Mouse (Mus musculus) neural tube, embryonic 14.5 days (tissue): ENCODE measurements around the gene Nkx2-1. TPM values are rescaled to one million over a fixed set of nuclear protein-coding genes. Genes with fewer than 3 reads are reported as not detected.

Source experiments
- ATAC-seq: fragments of 200-750 bp; cut with Nextera tagmentation; 2 replicates; pipeline ENCODE4 v1.8.0; 2017; ENCODE audit warnings: low read depth, mild to moderate bottlenecking, moderate TSS enrichment, moderate library complexity
- H3K27ac ChIP-seq: fragments of 300-500 bp; sonication (generic); 2 replicates; pipeline ENCODE4 v1.5.1; 2014; ENCODE audit warnings: low read depth, mild to moderate bottlenecking, control low read depth, low read length, moderate library complexity, mixed read lengths
- H3K27me3 ChIP-seq: fragments of 300-500 bp; sonication (generic); 2 replicates; pipeline ENCODE4 v1.6.1; 2014; ENCODE audit warnings: low read length; ENCODE audit not compliant: control insufficient read depth, insufficient read depth
- H3K36me3 ChIP-seq: fragments of 300-500 bp; sonication (generic); 2 replicates; pipeline ENCODE4 v1.6.1; 2014; ENCODE audit warnings: low read length, mixed read lengths; ENCODE audit not compliant: control insufficient read depth, insufficient read depth
- H3K4me1 ChIP-seq: fragments of 300-500 bp; sonication (generic); 2 replicates; pipeline ENCODE4 v1.6.1; 2014; ENCODE audit warnings: low read length; ENCODE audit not compliant: control insufficient read depth, insufficient read depth
- H3K4me2 ChIP-seq: fragments of 300-500 bp; sonication (generic); 2 replicates; pipeline ENCODE4 v1.6.1; 2014; ENCODE audit warnings: mild to moderate bottlenecking, low read depth, low read length, control low read depth
- H3K4me3 ChIP-seq: fragments of 300-500 bp; sonication (generic); 2 replicates; pipeline ENCODE4 v1.5.1; 2014; ENCODE audit warnings: low read depth, low read length, control low read depth, mixed read lengths
- H3K9ac ChIP-seq: fragments of 300-500 bp; sonication (generic); replicated peaks from 2 replicates; pipeline ENCODE4 v1.6.1; 2014; ENCODE audit warnings: low read depth, mild to moderate bottlenecking, control low read depth, low read length, mixed read lengths
- H3K9me3 ChIP-seq: fragments of 300-500 bp; sonication (generic); 2 replicates; pipeline ENCODE4 v1.6.1; 2016; ENCODE audit warnings: low read length; ENCODE audit not compliant: control insufficient read depth
- WGBS: fragments of 180-500 bp; shearing (Covaris S2); extraction: QIAGEN DNeasy Blood & Tissue Kit; methylation state at CpG from one replicate; pipeline ENCODE4 v1.1.7; 2014; 5-methylcytosine and 5-hydroxymethylcytosine counted together
- polyA plus RNA-seq: library from polyadenylated mRNA; unstranded; fragments of >200 nt; fragmentation: Nextera tagmentation; extraction: Ambion mirVana; gene quantifications from 2 replicates; pipeline ENCODE4 v1.2.1, GENCODE M21; 2014

Gene Nkx2-1
- polyA plus RNA-seq, 1 experiment from 2014 or later: not detected

DNA sequence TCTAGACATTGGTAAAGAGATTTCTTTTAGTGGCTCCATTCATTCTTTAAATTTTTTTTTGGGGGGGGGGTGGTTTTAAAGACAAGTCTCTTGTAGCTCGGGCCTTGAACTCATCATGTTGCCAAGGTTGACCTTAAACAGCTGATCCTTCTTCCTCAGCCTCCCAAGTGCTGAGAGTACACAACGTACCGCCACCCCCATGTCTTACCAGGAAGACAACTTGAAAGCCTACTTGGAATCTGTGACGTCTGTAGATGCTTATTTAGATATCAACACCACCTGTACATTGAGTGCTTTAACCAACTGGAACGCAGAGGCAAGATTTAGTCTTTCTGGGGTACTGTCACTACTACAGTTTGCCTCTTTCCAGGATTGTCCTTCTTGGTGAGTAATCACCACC lies 21.9 kb downstream of the Nkx2-1 start:
- WGBS: 94% methylated on average over 5 of the region's 5 CpGs
- Histone ChIP-seq H3K27ac (no peak overlapping the region), H3K4me2 (no peak overlapping the region), H3K9me3 (no peaks in the 10 kb centered on the region), H3K36me3 (no peaks in the 10 kb centered on the region), H3K4me1 (no peaks in the 10 kb centered on the region), H3K27me3 (peaks cover 79% of the 10 kb centered on the region), H3K4me3 (no peak overlapping the region), H3K9ac (no peak overlapping the region)
- no peak for ATAC-seq

DNA sequence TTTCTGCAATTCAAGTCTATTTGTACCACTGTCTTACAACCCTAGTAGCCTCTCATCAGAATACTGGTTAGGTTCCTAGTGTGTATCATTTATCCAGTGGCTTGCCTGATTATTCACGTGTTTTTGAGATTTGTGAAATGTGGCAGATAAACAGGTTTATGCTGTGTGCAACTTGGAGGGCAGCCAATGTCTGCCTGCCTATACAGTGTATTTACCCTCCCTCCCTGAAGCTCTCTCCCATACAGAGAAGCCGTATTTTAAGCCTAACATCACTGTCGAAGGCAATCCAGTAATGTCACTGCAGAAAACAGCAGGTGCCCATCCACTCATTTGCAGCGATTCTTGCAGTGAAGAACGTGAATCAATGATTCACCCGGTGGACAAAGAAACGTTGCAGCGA lies 28.3 kb downstream of the Nkx2-1 start:
- Histone ChIP-seq H3K36me3 (no peaks in the 10 kb centered on the region), H3K27me3 (peaks cover 65% of the 10 kb centered on the region), H3K4me2 (no peak overlapping the region), H3K4me1 (no peaks in the 10 kb centered on the region), H3K9ac (no peak overlapping the region), H3K9me3 (no peaks in the 10 kb centered on the region), H3K4me3 (no peak overlapping the region), H3K27ac (no peak overlapping the region)
- 28% methylated on average over 8 of the region's 8 CpGs for WGBS
- ATAC-seq: no peak

DNA sequence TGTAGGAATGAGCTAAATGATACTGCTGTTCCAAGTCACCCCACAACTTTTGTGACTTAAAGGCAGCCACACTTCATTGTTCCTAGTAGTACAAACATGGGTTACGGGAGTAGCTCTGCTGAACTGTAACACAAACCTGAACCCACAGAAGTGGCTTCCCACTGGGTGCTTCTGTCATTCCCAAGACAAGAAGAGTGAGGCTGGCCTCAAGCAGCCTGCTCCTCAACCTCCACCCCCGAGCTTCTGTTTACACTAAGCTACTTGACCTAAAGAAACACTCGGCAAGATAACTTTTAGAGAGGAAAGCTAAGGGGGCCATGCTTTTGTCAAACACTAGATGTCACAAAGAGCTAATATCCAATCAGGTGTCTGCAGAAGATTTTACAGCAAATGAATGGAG lies 49.7 kb downstream of the Nkx2-1 start:
- H3K9ac ChIP-seq: no peak overlapping the region
- H3K27ac ChIP-seq: no peak overlapping the region
- no peaks in the 10 kb centered on the region for H3K4me1 ChIP-seq
- no peak for ATAC-seq
- H3K9me3 ChIP-seq: no peaks in the 10 kb centered on the region
- no peak overlapping the region for H3K4me2 ChIP-seq
- no peak overlapping the region for H3K4me3 ChIP-seq
- H3K27me3 ChIP-seq: peaks cover 30% of the 10 kb centered on the region
- WGBS: 54% methylated on average over 3 of the region's 3 CpGs
- no peaks in the 10 kb centered on the region for H3K36me3 ChIP-seq

DNA sequence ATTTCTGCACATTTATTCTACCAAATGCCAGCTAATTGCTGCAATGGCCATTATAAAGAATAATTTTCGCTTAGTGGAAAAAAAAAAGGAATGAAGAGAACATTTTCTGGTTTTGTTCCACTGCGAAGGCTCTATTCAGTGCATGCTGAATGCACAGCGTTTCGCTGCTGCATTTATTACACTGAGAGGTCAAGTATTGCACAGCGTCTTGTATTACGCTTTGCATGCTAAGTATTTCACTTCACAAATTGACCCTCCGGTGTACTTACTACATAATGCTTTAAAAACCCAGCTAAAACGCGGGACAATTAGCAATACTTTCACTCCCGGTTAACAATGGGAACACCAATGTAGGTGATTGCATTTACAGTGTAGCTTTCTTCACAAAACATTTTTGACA lies 54.1 kb downstream of the Nkx2-1 start:
- Histone ChIP-seq H3K4me1 (no peaks in the 10 kb centered on the region), H3K4me2 (no peak overlapping the region), H3K27ac (no peak overlapping the region), H3K9me3 (no peaks in the 10 kb centered on the region), H3K36me3 (no peaks in the 10 kb centered on the region), H3K9ac (no peak overlapping the region), H3K27me3 (peaks cover 38% of the 10 kb centered on the region), H3K4me3 (no peak overlapping the region)
- ATAC-seq: no peak
- 58% methylated on average over 10 of the region's 10 CpGs for WGBS

Other genes with a start within 250 kb of the Nkx2-1 start
- gene Mbip, start 191.0 kb downstream of the Nkx2-1 start, polyA plus RNA-seq: 46.8 and 50.1 TPM in 2 replicates
- gene Nkx2-9, start 76.4 kb upstream of the Nkx2-1 start, polyA plus RNA-seq: not detected in 2 replicates
- gene Pax9, start 154.9 kb upstream of the Nkx2-1 start, polyA plus RNA-seq: 0.23 TPM in 1 of 2 replicates, not detected in the other